Mouse (Mus musculus) cerebellum, adult 2 months (tissue): ENCODE measurements at regions not wholly inside any gene's neighbourhood (a gene's known extent, or its start where the extent isn't known, plus 50 kb on each side); places are given as distances from the start of the nearest gene placed in this dataset.

Source experiments
- CTCF ChIP-seq: fragments of 200-500 bp; IDR thresholded peaks from 2 replicates; pipeline ENCODE4 v1.5.1; 2011; ENCODE audit warnings: low read depth, mild to moderate bottlenecking, control low read depth, low read length, moderate library complexity, borderline replicate concordance; ENCODE audit not compliant: insufficient read depth
- POLR2A ChIP-seq: fragments of 200-500 bp; IDR thresholded peaks from 2 replicates; pipeline ENCODE4 v1.6.1; 2011; ENCODE audit warnings: low read length, control low read depth, borderline replicate concordance; ENCODE audit not compliant: insufficient read depth

DNA sequence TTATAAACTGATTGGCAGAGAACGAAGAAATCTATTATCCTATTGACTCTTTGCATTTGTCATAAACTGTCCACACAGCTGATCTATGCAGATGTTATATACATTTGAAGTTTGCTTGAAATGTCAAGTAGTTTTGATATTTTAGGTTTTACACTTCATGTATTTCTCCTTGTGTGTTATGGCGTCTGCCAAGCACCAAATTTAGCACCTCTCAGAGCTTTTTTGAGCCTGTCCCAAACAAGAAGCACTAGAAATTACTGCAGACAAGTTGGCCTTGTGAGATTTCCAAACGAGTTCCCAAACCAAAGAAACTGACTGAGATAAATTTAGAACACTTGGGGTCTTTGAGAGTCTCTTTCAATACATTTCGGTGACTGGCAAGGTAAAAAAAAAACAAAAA lies 335.7 kb upstream of the Cited2 start:
- TF ChIP-seq POLR2A = no peak
- no peak for TF ChIP-seq CTCF
